Mouse (Mus musculus): ENCODE data around the gene Bcl2l15.
"Not testable (repeated sequence)": the region's sequence is repeated elsewhere in the genome, so short reads cannot be mapped to it uniquely, and the experiment has no call there.

Bcl2l15 gene

GRCm38 (mm10) chr3:103832426-103832825, at the start of gene Bcl2l15:
Bcl2l15 (plus strand) TSS chr3:103832601.
- DNase-seq (ENCODE audit: low spot score in 2 of 2), result no peak

- DNase-seq (ENCODE audit: low spot score in 2 of 2), result no peak
Observed at GRCm38 (mm10) chr3:103782844-103783609, 49.4 kb upstream of the Bcl2l15 start.

- DNase-seq (ENCODE audit: low spot score in 2 of 2), result no peak
Observed at GRCm38 (mm10) chr3:103787225-103787624, 45.2 kb upstream of the Bcl2l15 start.

- DNase-seq (ENCODE audit: low spot score in 2 of 2), result no peak
Observed at GRCm38 (mm10) chr3:103789096-103789495, 43.3 kb upstream of the Bcl2l15 start.

GRCm38 (mm10) chr3:103789891-103790345, 42.5 kb upstream of the Bcl2l15 start:
- DNase-seq (ENCODE audit: low spot score in 2 of 2), result no peak

GRCm38 (mm10) chr3:103790346-103791145, 41.9 kb upstream of the Bcl2l15 start:
- DNase-seq (ENCODE audit: low spot score in 2 of 2), result peak in 1 of 2 experiments; percentile 38

- peak; percentile 87 to 91 for DNase-seq (ENCODE audit: low spot score in 2 of 2)
Observed at GRCm38 (mm10) chr3:103791230-103792110, 40.9 kb upstream of the Bcl2l15 start, which contains the start of gene Hipk1. Hipk1 (minus strand) TSS chr3:103791563.

- not testable (repeated sequence) for DNase-seq (ENCODE audit: low spot score in 2 of 2)
Observed at GRCm38 (mm10) chr3:103792111-103792406, 40.3 kb upstream of the Bcl2l15 start.

- no peak for DNase-seq (ENCODE audit: low spot score in 2 of 2)
Observed at GRCm38 (mm10) chr3:103792566-103792965, 39.8 kb upstream of the Bcl2l15 start.

- DNase-seq (ENCODE audit: low spot score in 2 of 2), result no peak
Observed at GRCm38 (mm10) chr3:103796389-103796788, 36.0 kb upstream of the Bcl2l15 start.

- DNase-seq (ENCODE audit: low spot score in 2 of 2), result peak in 1 of 2 experiments; percentile 36
Observed at GRCm38 (mm10) chr3:103799507-103799906, 32.9 kb upstream of the Bcl2l15 start.

- peak; percentile 36 to 47 for DNase-seq (ENCODE audit: low spot score in 2 of 2)
Observed at GRCm38 (mm10) chr3:103801631-103802531, 30.5 kb upstream of the Bcl2l15 start.

GRCm38 (mm10) chr3:103802861-103803260, 29.5 kb upstream of the Bcl2l15 start:
- DNase-seq (ENCODE audit: low spot score in 2 of 2), result no peak

GRCm38 (mm10) chr3:103805671-103806070, 26.7 kb upstream of the Bcl2l15 start:
- no peak for DNase-seq (ENCODE audit: low spot score in 2 of 2)

- peak; percentile 79 to 87 for DNase-seq (ENCODE audit: low spot score in 2 of 2)
Observed at GRCm38 (mm10) chr3:103808891-103809798, 23.3 kb upstream of the Bcl2l15 start, which contains the start of the genes Dclre1b, Ap4b1 and Gm43064. Dclre1b (minus strand) TSS chr3:103809444. Ap4b1 (plus strand) TSS chr3:103809520. Gm43064 (plus strand) TSS chr3:103809573.

- DNase-seq (ENCODE audit: low spot score in 2 of 2), result no peak
Observed at GRCm38 (mm10) chr3:103809799-103810150, 22.6 kb upstream of the Bcl2l15 start.

GRCm38 (mm10) chr3:103810967-103811366, 21.4 kb upstream of the Bcl2l15 start:
- DNase-seq (ENCODE audit: low spot score in 2 of 2), result no peak

GRCm38 (mm10) chr3:103827548-103827947, 4.9 kb upstream of the Bcl2l15 start:
- DNase-seq (ENCODE audit: low spot score in 2 of 2), result no peak

- no peak for DNase-seq (ENCODE audit: low spot score in 2 of 2)
Observed at GRCm38 (mm10) chr3:103829036-103829435, 3.4 kb upstream of the Bcl2l15 start.

- not testable (repeated sequence) for DNase-seq (ENCODE audit: low spot score in 2 of 2)
Observed at GRCm38 (mm10) chr3:103830681-103831080, 1.7 kb upstream of the Bcl2l15 start.

Measured in spleen, postnatal 14 days (tissue).